Mouse (Mus musculus) T-cell, adult 2 months (primary cell): Measurements from ENCODE around the gene Prdm5.

Experiments used
- DNase-seq: peaks from one replicate; pipeline ENCODE4 v3.0.0; 2022; ENCODE audit warnings: low spot score

Gene Prdm5

DNA sequence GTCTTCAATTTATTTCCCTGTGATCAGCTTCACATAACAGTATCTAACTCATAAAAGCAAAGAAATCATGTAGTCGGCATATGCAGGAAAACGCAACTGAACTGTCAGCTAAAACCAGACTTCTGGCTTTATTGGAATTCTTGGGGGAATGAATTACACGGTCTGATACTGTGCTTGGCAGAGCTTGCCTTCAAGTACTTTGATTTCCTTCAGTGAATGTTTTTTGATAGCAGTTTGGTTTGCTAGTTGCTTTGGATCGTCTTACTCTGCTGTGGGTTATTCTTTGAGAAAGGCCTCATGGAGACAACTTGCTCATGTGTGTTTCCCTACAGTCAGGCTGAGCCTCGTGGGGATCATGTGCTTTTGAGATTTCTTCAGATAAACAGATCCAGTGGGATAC is 52.7 kb downstream of the Prdm5 start:
- no peak for DNase-seq

DNA sequence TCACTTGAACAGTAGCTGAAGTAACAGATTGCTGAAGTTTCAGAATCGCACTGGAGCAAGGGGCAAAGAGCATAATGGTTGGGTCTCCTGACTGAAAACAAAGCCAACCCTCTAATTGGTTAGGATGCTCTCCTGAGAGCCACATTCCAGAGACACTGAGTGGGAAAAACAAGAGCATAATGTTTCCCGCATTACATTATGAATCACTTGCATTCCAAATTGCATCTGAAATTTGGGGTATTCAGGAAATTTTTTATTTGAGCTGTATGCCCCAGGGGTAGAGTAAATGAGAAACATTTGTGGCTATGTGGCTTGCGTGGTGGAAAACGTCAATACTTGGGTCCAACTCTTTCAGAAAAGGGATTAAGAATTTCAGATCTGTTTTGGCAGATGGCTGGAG is 55.2 kb downstream of the Prdm5 start:
- DNase-seq: no peak

- no peak for DNase-seq
Observed at GRCm38 (mm10) chr6:65842579-65842978, 63.8 kb downstream of the Prdm5 start.

DNA sequence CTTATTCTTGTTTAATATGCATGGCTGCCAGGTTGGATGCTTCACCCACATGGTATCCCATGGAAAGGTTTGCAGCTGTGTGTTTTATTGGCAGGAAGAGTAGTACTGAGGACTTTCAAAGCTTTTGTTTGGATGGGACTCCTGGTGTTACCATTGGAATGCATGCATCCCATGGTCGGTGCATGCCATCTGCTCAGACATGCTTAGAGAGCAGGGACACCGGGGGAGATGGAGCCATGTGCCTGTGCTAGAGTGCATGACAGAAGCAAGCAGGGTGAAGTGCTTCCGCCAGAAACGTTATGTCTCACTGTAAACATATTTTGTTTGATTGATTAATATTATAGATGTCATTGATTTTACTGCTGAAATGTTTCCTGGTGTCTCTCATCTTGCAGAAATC is 70.3 kb downstream of the Prdm5 start:
- no peak for DNase-seq

DNA sequence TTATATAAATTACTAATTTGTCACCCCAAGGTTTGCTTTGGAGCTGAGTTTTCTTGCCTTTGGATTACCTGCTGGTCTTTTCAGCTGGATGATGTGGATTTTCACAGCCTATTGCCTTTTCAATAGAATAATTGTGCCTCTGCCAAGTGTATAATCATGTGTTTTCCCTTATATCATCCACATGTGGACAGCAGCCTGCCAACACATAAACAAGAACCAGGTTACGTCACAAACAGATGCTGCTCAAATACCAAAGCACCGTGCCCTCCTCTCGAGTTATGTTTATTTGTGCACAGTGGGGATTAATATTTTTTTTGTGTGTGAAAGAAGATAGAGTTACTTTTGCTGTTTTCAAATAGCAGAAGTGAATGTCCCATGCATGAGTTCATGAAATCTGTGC is 70.9 kb downstream of the Prdm5 start:
- DNase-seq: no peak

- DNase-seq: no peak
Observed at GRCm38 (mm10) chr6:65850221-65850620, 71.4 kb downstream of the Prdm5 start.

DNA sequence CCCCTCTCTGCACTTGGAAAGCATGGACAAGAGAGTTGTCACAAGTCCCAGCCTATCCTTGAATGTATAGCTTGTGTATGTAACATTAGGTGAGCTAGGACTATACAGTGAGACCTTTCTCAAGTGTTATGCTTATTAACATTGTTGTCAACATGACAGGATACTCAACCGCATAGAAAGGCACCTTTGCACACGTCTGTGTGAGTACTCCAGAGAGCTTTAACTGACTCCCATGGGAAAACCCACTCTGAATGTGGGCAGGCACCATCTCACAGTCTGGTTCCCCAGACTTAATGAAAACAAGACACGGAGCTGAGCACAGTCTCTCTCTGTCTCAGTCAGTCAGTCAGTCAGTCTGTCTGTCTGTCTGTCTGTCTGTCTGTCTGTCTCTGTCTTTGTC is 75.2 kb downstream of the Prdm5 start:
- DNase-seq: no peak

GRCm38 (mm10) chr6:65854585-65854984 is 75.8 kb downstream of the Prdm5 start:
- DNase-seq: no peak

DNA sequence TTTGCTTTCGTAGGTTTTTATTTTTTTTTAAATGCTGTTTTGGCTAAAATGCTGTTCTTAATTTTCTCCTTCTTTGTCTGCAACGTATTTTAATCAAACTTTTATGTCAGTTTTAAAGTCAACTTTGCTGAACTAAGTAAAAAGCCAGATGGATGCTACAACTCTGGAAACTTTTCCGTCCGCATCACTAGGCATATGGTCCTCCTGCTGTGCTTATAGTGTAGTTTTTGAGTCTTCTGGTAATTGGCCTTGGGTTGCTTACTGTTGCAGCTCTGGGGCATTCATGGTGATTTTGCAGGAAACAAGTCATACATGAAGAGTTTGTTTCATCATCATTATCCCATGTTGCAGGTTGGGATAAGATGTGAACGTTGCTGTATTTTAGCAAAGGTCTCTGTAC is 81.8 kb downstream of the Prdm5 start:
- DNase-seq: no peak

GRCm38 (mm10) chr6:65862836-65863235 is 84.0 kb downstream of the Prdm5 start:
- no peak for DNase-seq

GRCm38 (mm10) chr6:65864233-65864632 is 85.4 kb downstream of the Prdm5 start:
- DNase-seq: no peak

DNA sequence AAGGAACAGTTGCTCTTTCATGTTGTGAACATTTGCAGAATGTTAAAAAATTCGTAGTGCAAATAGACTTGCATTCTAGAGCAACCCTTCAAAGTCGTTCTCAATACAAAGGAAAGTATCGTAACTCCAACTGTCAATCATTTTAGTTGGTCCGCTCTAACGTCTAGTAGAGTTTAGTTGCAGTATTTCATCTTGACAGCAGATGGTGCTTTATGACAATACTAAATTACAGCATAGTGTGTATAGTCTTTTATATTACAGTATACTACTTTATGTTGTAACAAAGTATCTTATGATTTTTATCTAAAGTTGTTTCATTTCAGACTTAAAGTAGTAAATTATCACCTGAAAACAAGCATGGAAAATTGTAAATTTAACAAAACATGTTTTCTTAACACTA is 86.1 kb downstream of the Prdm5 start:
- DNase-seq: no peak

DNA sequence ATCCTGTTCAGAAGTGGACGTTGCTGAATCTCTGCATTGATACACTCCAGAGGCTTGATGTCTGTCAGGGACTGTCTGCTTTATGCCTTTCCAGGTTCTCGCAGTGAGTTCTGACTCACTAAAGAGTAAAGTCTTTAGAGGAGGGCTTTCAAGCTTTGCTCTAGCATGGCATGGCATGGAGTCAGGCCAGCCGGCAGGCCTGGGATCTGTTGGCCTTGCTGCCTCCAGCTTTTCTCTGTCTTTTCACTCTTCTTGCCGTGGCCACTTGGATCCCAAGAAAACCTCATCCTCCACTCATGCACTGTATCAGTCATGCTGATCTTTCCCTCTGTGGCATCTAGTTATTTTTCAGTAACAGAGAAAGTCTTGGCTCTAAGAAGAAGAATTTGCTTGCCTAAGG is 87.1 kb downstream of the Prdm5 start:
- no peak for DNase-seq

DNA sequence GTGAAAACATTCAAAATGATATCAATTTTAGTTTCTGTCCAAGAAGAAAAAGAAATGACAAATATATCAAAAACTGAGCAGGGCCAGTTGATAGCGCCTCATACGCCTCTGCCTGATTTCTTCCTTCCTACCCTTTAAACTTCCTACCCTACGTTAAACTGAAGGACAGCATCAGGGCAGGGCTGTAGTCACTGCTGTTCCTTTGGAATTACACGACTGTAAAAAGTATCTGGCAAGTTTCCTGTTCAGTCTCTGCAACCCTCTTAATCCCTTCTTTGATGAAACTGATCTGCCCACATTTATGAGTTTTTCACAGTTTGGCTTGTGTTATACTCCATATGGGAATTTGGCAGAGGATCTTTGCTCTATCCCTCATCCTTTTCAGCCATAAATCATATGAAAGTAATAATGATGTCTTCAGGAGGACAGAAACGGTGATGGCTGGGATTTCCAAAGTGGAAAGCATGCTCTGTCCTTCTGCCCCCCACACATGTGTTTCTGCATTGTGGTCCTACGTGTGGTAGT is 93.0 kb downstream of the Prdm5 start:
- DNase-seq: no peak

DNA sequence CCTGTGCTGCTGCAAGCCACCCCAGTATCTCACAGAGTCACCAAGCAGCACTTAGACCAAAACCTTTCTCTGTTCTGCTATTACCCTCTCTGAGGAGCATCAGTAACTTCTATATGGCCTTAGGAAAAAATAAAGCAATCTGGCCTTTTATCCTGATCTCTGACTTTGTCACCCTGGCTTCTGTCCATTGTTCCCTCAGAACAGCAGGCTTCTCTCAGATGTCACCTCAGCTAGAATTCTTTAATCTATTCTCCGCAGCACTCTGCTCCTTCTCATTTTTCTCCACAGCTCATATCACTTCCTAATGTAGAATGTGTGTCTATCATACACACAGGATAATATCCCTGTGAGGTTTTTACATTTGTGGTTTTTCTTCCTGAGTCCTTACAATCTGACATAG is 99.5 kb downstream of the Prdm5 start:
- DNase-seq: no peak

DNA sequence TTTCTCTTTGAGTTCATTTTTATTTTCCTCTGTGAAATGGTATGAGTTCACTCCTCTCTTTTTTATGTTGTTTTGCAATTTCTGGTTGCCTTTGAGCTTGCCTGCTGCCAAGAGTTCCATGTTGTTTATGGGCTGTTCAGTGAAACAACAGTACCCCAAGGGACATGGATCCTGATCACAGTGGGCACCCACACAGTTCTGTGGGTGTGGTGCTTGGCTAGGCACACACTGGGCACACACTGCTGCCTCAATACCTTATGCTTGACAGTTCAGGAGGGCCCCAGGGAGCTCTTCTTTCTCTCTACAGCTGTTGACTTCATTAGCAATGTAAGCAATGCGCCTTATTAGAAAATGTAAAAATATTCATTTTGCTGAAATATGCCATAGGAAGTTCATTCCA is 110.0 kb downstream of the Prdm5 start:
- no peak for DNase-seq

GRCm38 (mm10) chr6:65892045-65892660 is 113.4 kb downstream of the Prdm5 start:
- DNase-seq: no peak

GRCm38 (mm10) chr6:65906657-65907182 is 127.9 kb downstream of the Prdm5 start:
- no peak for DNase-seq

- DNase-seq: no peak
Observed at GRCm38 (mm10) chr6:65915421-65915820, 136.6 kb downstream of the Prdm5 start.

GRCm38 (mm10) chr6:65921703-65922102 is 142.9 kb downstream of the Prdm5 start:
- DNase-seq: no peak

DNA sequence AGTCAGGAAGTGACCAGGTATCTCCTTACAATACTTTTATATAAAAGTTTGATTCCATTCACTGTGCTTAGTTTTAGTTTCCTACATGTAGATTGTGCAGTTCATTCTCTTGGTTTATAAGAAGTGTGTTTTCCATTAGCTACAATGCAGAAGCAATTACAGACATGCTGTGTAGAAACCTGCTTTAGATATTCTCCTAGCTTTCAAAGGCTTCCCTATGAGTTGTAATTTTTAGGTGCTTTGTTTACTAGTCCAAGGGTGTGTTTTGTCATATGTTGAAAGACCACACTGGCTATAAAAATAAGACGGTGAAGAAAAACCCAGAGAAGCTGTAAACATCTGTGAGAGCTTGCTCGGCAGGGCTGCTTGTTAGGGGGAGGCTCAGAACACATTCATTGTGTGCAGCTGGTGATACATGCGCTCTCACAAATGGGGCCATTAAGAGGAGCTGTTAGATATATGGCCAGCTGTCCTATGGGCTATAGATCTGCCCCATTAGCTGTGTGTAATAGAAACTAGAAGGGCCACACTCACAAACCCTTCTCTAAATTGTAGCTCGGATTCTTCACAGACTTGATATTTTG is 144.8 kb downstream of the Prdm5 start:
- no peak for DNase-seq

DNA sequence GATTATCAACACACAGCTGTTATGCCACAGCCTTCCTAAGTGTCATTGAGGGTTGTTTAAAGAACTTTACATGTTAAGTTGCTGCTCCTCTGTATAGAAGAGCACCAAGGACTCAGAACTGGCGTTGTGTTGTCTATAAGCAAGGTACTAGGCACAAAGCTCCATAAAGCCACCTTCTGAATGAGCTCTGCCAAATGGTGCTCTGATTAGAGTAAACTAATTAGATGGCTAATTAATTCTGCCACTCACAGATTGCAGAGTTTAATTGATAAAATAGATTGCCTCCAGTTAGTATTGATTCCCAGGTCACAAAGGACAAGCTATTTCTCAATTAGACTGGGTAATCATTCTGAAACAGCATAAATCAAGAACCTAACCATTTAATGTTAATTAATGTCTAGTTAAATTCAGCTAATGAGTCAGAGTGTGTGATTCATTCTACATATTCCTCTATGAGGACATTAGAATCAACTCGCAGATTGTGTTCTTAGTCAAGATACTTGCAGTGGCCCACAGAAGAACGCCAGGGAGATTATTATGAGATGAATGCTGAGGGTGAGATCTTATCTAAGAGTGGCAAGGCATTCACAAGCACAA is 147.0 kb downstream of the Prdm5 start:
- no peak for DNase-seq

DNA sequence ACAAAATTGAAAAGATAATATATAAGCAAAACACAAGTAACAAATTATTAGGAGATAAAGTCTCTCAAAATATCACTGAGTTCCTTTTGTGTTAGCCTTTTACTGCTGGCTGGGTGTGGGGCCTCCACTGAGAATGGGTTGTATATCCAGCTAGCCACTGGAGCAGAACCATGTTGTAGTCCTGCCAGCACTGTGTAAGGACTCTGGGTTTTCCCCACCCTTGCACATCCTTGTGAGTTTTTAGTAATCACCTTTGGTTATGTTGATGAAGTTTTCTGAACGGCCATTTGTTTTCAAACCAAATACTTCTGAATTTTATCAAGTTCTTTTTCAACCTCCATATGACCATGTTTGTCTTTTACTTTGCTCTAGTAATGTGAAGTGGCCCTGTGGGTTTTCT is 151.7 kb downstream of the Prdm5 start:
- no peak for DNase-seq

GRCm38 (mm10) chr6:65932776-65933175 is 154.0 kb downstream of the Prdm5 start:
- no peak for DNase-seq
